Mouse (Mus musculus) C2C12 (cell line): ENCODE results near the gene Ift81.

Experiments
- CEBPB ChIP-seq: IDR thresholded peaks from one replicate; pipeline ENCODE4 v1.6.1; 2011; ENCODE audit warnings: low read depth, mild to moderate bottlenecking, control low read depth, moderate library complexity
- CTCF ChIP-seq: IDR thresholded peaks from one replicate; pipeline ENCODE4 v1.5.1; 2011; ENCODE audit not compliant: control insufficient read depth, insufficient read depth, insufficient read length
- FOSL1 ChIP-seq: IDR thresholded peaks from one replicate; pipeline ENCODE4 v1.8.0; 2011; ENCODE audit warnings: mild to moderate bottlenecking, low read length; ENCODE audit not compliant: poor library complexity, insufficient read depth, severe bottlenecking
- MAX ChIP-seq: IDR thresholded peaks from one replicate; pipeline ENCODE4 v1.6.1; 2011; ENCODE audit warnings: mild to moderate bottlenecking, control low read depth
- MYOD1 ChIP-seq: IDR thresholded peaks from one replicate; pipeline ENCODE4 v1.6.1; 2011; ENCODE audit warnings: low read depth; ENCODE audit not compliant: control insufficient read depth, insufficient read length
- MYOG ChIP-seq: IDR thresholded peaks from one replicate; pipeline ENCODE4 v1.6.1; 2011; ENCODE audit not compliant: control insufficient read depth, insufficient read length; ENCODE audit errors: extremely low read depth
- USF1 ChIP-seq: IDR thresholded peaks from one replicate; pipeline ENCODE4 v1.6.1; 2011; ENCODE audit warnings: low read depth, mild to moderate bottlenecking, control low read depth, moderate library complexity

GRCm38 (mm10) chr5:122649264-122649663, 34.9 kb upstream of the Ift81 start:
- no peak for TF ChIP-seq CTCF
- TF ChIP-seq USF1 = no peak
- TF ChIP-seq MYOG = no peak
- TF ChIP-seq MAX = no peak
- TF ChIP-seq CEBPB = no peak
- TF ChIP-seq MYOD1 = no peak
- TF ChIP-seq FOSL1 = no peak
